Mouse (Mus musculus) lung, adult 2 months (tissue): ENCODE results near the gene Fmnl2.

ENCODE experiments used
- CTCF ChIP-seq: fragments of 200-500 bp; IDR thresholded peaks from 2 replicates; pipeline ENCODE4 v1.5.1; 2011; ENCODE audit warnings: mild to moderate bottlenecking, low read length, control low read depth; ENCODE audit not compliant: insufficient read depth
- POLR2A ChIP-seq: fragments of 200-500 bp; IDR thresholded peaks from 2 replicates; pipeline ENCODE4 v1.6.1; 2011; ENCODE audit warnings: low read depth, mild to moderate bottlenecking, control low read depth, low read length, borderline replicate concordance; ENCODE audit errors: extremely low read depth

- TF ChIP-seq CTCF, result no peak
- TF ChIP-seq POLR2A, result no peak
These were observed 172.2 kb downstream of the Fmnl2 start for GRCm38 (mm10) chr2:53029716-53030431.
